Comparison of ENCODE assay signal across 9 mouse cellular contexts in the genomic region with DNA sequence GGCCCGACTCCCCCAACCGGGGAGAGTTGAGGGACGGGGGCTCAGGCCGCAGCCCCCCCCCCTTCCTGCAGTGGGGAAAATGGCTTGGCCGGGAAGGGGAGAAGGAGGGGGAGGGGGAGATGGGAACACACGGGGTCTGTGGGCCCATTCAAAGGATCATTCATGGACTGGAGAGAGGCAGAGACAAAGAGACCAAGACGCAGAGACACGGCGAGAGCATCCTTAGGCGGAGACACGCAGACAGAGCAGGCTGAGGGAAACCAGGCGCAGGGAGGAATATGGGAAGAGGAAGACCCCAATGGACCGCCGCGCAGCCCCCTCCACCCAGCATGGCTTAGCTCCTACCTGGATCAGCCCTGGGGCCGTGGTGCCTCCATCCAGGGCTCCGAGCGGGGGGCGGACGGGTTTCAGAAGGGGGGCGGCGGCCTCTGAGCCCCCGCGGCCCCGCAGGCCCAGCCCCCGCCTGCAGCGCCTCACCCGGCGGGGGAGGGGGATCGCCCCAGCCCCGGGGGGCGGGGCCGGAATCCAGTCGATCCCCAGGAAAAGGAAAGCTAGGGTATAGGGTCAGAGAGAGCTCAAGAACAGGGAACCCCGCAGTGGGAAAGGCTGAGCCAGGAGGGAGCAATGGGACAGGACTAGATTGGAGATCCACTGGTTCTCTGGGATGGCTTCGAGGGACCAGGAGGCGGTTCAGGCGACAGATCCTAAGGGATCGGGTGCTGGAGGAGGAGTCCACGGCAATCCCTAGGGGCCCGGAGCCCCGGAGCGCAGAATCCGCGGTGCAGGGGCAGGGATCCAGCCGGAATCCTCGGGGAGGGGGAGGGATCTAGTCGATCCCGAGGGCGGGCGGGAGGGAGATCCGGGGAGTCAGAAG. TPM values are rescaled to one million over a fixed set of nuclear protein-coding genes. Genes with fewer than 3 reads are reported as not detected.
DNase-seq lines count a peak whose midpoint lies in the region; ATAC-seq and TF ChIP-seq lines count a peak whose summit lies in the region.
"Had no signal": no experiment of that assay in that cellular context is flagged by ENCODE, and none has a peak within 500 bp of the region (broad histone marks: within the 10 kb centered on the region; RNA-seq: fewer than 3 reads in every experiment).

No protein-coding gene starts in this region.

- H3K4me3 ChIP-seq in cerebellum, adult 2 months (replicated peaks; ENCODE audit: insufficient read depth, low read depth, low read length): peak overlapping the region; percentile 98
- H3K4me3 ChIP-seq in hindbrain, postnatal 0 days (ENCODE audit: low read length): peak overlapping the region; percentile 72
- peak overlapping the region; percentile 81 for H3K4me3 ChIP-seq in limb, embryonic 13.5 days
- peak overlapping the region; percentile 72 for H3K4me3 ChIP-seq in neural tube, embryonic 11.5 days (ENCODE audit: low read depth, low read length)

- peaks cover 5% of the 10 kb centered on the region for H3K4me1 ChIP-seq in cerebellum, adult 2 months (ENCODE audit: control insufficient read depth, insufficient read depth, low read length)
- H3K4me1 ChIP-seq in hindbrain, postnatal 0 days (ENCODE audit: insufficient read depth, low read length): peaks cover 14% of the 10 kb centered on the region
- peaks cover 43% of the 10 kb centered on the region for H3K4me1 ChIP-seq in limb, embryonic 13.5 days
- peaks cover 26% of the 10 kb centered on the region for H3K4me1 ChIP-seq in neural tube, embryonic 11.5 days (ENCODE audit: control insufficient read depth, insufficient read depth, low read length)

- no peak for TF ChIP-seq POLR2A in cerebellum, adult 2 months (IDR thresholded peaks at IDR 0.05; ENCODE audit: borderline replicate concordance, insufficient read depth, low read length)

- TF ChIP-seq CTCF in cerebellum, adult 2 months (IDR thresholded peaks at IDR 0.05; ENCODE audit: borderline replicate concordance, insufficient read depth, low read depth, low read length): no peak
- no peak for TF ChIP-seq CTCF in hindbrain, postnatal 0 days (IDR thresholded peaks at IDR 0.05; ENCODE audit: low read depth)

- H3K4me2 ChIP-seq in hindbrain, postnatal 0 days (ENCODE audit: low read depth, low read length): peak overlapping the region; percentile 86
- H3K4me2 ChIP-seq in limb, embryonic 13.5 days (replicated peaks): peak overlapping the region; percentile 93
- peak overlapping the region; percentile 95 for H3K4me2 ChIP-seq in neural tube, embryonic 11.5 days (ENCODE audit: low read depth)

- DNase-seq in right cerebral cortex, adult 2 months (ENCODE audit: low spot score in 2 of 2): peak; percentile 48 to 60
- DNase-seq in right cerebral cortex, postnatal 36 days (ENCODE audit: low spot score in 2 of 2): no peak
- peak; percentile 36 to 81 for DNase-seq in cerebellum, adult 2 months
- DNase-seq in gastrocnemius, adult 18-20 months (ENCODE audit: low spot score): peak; percentile 36
- peak; percentile 69 for DNase-seq in hindbrain, postnatal 0 days (ENCODE audit: low spot score)
- DNase-seq in neural tube, embryonic 11.5 days (ENCODE audit: low spot score): peak; percentile 59

- H3K27me3 ChIP-seq in cerebellum, adult 2 months (ENCODE audit: control insufficient read depth, insufficient read depth, low read length): no peaks in the 10 kb centered on the region
- H3K27me3 ChIP-seq in hindbrain, postnatal 0 days (ENCODE audit: insufficient read depth, low read length): no peaks in the 10 kb centered on the region
- peaks cover 25% of the 10 kb centered on the region; the same call in 1 of the 2 replicates for H3K27me3 ChIP-seq in limb, embryonic 13.5 days
- H3K27me3 ChIP-seq in neural tube, embryonic 11.5 days (ENCODE audit: control insufficient read depth, insufficient read depth, low read length): peaks cover 5% of the 10 kb centered on the region; the same call in 1 of the 2 replicates

- H3K9ac ChIP-seq in hindbrain, postnatal 0 days (replicated peaks; ENCODE audit: low read length): peak overlapping the region; percentile 79
- H3K9ac ChIP-seq in limb, embryonic 13.5 days: peak overlapping the region; percentile 91
- peak overlapping the region; percentile 79 for H3K9ac ChIP-seq in neural tube, embryonic 11.5 days (ENCODE audit: low read length)

- ATAC-seq in hindbrain, postnatal 0 days: no peak
- no peak for ATAC-seq in limb, embryonic 13.5 days (ENCODE audit: low FRiP score, low read depth)
- ATAC-seq in neural tube, embryonic 11.5 days (ENCODE audit: insufficient read depth, low FRiP score, low TSS enrichment): peak; percentile 14; the same call in 1 of the 2 replicates
- ATAC-seq in monocyte, adult 5-6 weeks (replicated peaks; ENCODE audit: insufficient number of reproducible peaks, low FRiP score, low TSS enrichment, poor library complexity, severe bottlenecking): no peak

- H3K27ac ChIP-seq in cerebellum, adult 2 months (ENCODE audit: insufficient read depth, low read length): peak overlapping the region; percentile 86
- H3K27ac ChIP-seq in hindbrain, postnatal 0 days: peak overlapping the region; percentile 88
- H3K27ac ChIP-seq in limb, embryonic 13.5 days: peak overlapping the region; percentile 84
- peak overlapping the region; percentile 80 for H3K27ac ChIP-seq in neural tube, embryonic 11.5 days (ENCODE audit: low read depth, low read length)

- 2% methylated on average over 52 of the region's 52 CpGs for WGBS in cerebellum, adult 2 months
- 1% methylated on average over 49 of the region's 52 CpGs for WGBS in hindbrain, postnatal 0 days
- WGBS in limb, embryonic 13.5 days: under 1% methylated on average over 43 of the region's 52 CpGs
- under 1% methylated on average over 43 of the region's 52 CpGs for WGBS in neural tube, embryonic 11.5 days

- no peaks in the 10 kb centered on the region for H3K9me3 ChIP-seq in hindbrain, postnatal 0 days (ENCODE audit: low read length)
- no peaks in the 10 kb centered on the region for H3K9me3 ChIP-seq in limb, embryonic 13.5 days
- H3K9me3 ChIP-seq in neural tube, embryonic 11.5 days (ENCODE audit: control insufficient read depth, low read length): no peaks in the 10 kb centered on the region

- H3K36me3 ChIP-seq in hindbrain, postnatal 0 days (ENCODE audit: insufficient read depth, low read length): peaks cover 10% of the 10 kb centered on the region
- H3K36me3 ChIP-seq in limb, embryonic 13.5 days: peaks cover 20% of the 10 kb centered on the region
- peaks cover 2% of the 10 kb centered on the region; the same call in 1 of the 2 replicates for H3K36me3 ChIP-seq in neural tube, embryonic 11.5 days (ENCODE audit: control insufficient read depth, insufficient read depth, low read length)

RNA-seq across cellular contexts. Expression of gene Nlgn2, which starts 0.6 kb away (rescaled TPM):
- 116 and 122 TPM in 2 replicates for polyA plus RNA-seq in cerebellum, adult 2 months (2012; rRNA removed)
- total RNA-seq in gastrocnemius, adult 18-20 months (2021): 1 to 10 TPM; 1.9 to 2.9 TPM
- total RNA-seq in hindbrain, postnatal 0 days (2014; rRNA removed): 126 and 130 TPM in 2 replicates
- 20.8 and 22.3 TPM in 2 replicates for polyA plus RNA-seq in hindbrain, postnatal 0 days (2015; fragmentation: Nextera tagmentation; extraction: Ambion mirVana)
- 11.5 and 11.8 TPM in 2 replicates for polyA plus RNA-seq in limb, embryonic 13.5 days (2015; fragmentation: Nextera tagmentation; extraction: Ambion mirVana)
- 10.9 and 11.4 TPM in 2 replicates for polyA plus RNA-seq in neural tube, embryonic 11.5 days (2014; fragmentation: Nextera tagmentation; extraction: Ambion mirVana)
- 0.10 to 0.29 TPM (median 0.11 TPM) in 3 replicates for total RNA-seq in monocyte, adult 5-6 weeks (2017)

RNA-seq across cellular contexts. Expression of gene Tmem256, which starts 1.4 kb away (rescaled TPM):
- 200 and 210 TPM in 2 replicates for polyA plus RNA-seq in cerebellum, adult 2 months (2012; rRNA removed)
- 100 to 1,000 TPM; 141 to 164 TPM for total RNA-seq in gastrocnemius, adult 18-20 months (2021)
- total RNA-seq in hindbrain, postnatal 0 days (2014; rRNA removed): 119 and 153 TPM in 2 replicates
- 435 and 439 TPM in 2 replicates for polyA plus RNA-seq in hindbrain, postnatal 0 days (2015; fragmentation: Nextera tagmentation; extraction: Ambion mirVana)
- 368 and 376 TPM in 2 replicates for polyA plus RNA-seq in limb, embryonic 13.5 days (2015; fragmentation: Nextera tagmentation; extraction: Ambion mirVana)
- polyA plus RNA-seq in neural tube, embryonic 11.5 days (2014; fragmentation: Nextera tagmentation; extraction: Ambion mirVana): 289 and 296 TPM in 2 replicates
- total RNA-seq in monocyte, adult 5-6 weeks (2017): 35.3 to 85.7 TPM (median 75.7 TPM) in 3 replicates

RNA-seq across cellular contexts. Expression of gene Plscr3, which starts 9.2 kb away (rescaled TPM):
- polyA plus RNA-seq in cerebellum, adult 2 months (2012; rRNA removed): 34.2 and 36.9 TPM in 2 replicates
- 10 to 100 TPM; 10.1 to 12.7 TPM for total RNA-seq in gastrocnemius, adult 18-20 months (2021)
- 24.7 and 26.3 TPM in 2 replicates for total RNA-seq in hindbrain, postnatal 0 days (2014; rRNA removed)
- polyA plus RNA-seq in hindbrain, postnatal 0 days (2015; fragmentation: Nextera tagmentation; extraction: Ambion mirVana): 32.2 and 33.4 TPM in 2 replicates
- polyA plus RNA-seq in limb, embryonic 13.5 days (2015; fragmentation: Nextera tagmentation; extraction: Ambion mirVana): 135 and 140 TPM in 2 replicates
- 75.4 and 83.7 TPM in 2 replicates for polyA plus RNA-seq in neural tube, embryonic 11.5 days (2014; fragmentation: Nextera tagmentation; extraction: Ambion mirVana)
- 0.53 to 3.8 TPM (median 2.8 TPM) in 3 replicates for total RNA-seq in monocyte, adult 5-6 weeks (2017)

RNA-seq across cellular contexts. Expression of gene Spem1, which starts 15.0 kb away (rescaled TPM):
- polyA plus RNA-seq in cerebellum, adult 2 months (2012; rRNA removed): 1.4 TPM in 2 replicates
- not detected for total RNA-seq in gastrocnemius, adult 18-20 months (2021)
- total RNA-seq in hindbrain, postnatal 0 days (2014; rRNA removed): not detected in 2 replicates
- polyA plus RNA-seq in hindbrain, postnatal 0 days (2015; fragmentation: Nextera tagmentation; extraction: Ambion mirVana): 0.28 and 0.40 TPM in 2 replicates
- 0.18 and 0.24 TPM in 2 replicates for polyA plus RNA-seq in limb, embryonic 13.5 days (2015; fragmentation: Nextera tagmentation; extraction: Ambion mirVana)
- 0.23 TPM in 1 of 2 replicates, not detected in the other for polyA plus RNA-seq in neural tube, embryonic 11.5 days (2014; fragmentation: Nextera tagmentation; extraction: Ambion mirVana)
- not detected in 3 replicates for total RNA-seq in monocyte, adult 5-6 weeks (2017)
- total RNA-seq: common myeloid progenitor, adult 5-6 weeks had no signal

RNA-seq across cellular contexts. Expression of gene Spem2, which starts 18.7 kb away (rescaled TPM):
- polyA plus RNA-seq in cerebellum, adult 2 months (2012; rRNA removed): not detected in 2 replicates
- total RNA-seq in gastrocnemius, adult 18-20 months (2021): not detected
- not detected in 2 replicates for total RNA-seq in hindbrain, postnatal 0 days (2014; rRNA removed)
- not detected in 2 replicates for polyA plus RNA-seq in hindbrain, postnatal 0 days (2015; fragmentation: Nextera tagmentation; extraction: Ambion mirVana)
- not detected in 2 replicates for polyA plus RNA-seq in limb, embryonic 13.5 days (2015; fragmentation: Nextera tagmentation; extraction: Ambion mirVana)
- polyA plus RNA-seq in neural tube, embryonic 11.5 days (2014; fragmentation: Nextera tagmentation; extraction: Ambion mirVana): not detected in 2 replicates
- total RNA-seq in monocyte, adult 5-6 weeks (2017): 0.29 TPM in 1 of 3 replicates, not detected in the others
- total RNA-seq: common myeloid progenitor, adult 5-6 weeks had no signal

Comparison
In these comparisons a context has a peak if more than half of its experiments do, and no peak if none do; other contexts are left out.
1. DNase-seq: peak in right cerebral cortex, adult 2 months (2 of 2), cerebellum, adult 2 months (2 of 2), gastrocnemius, adult 18-20 months (single experiment), hindbrain, postnatal 0 days (single experiment) and neural tube, embryonic 11.5 days (single experiment); none in right cerebral cortex, postnatal 36 days (0 of 2).
2. Peak in every context shown above with its lines, with median percentiles within 50 percentile points of each other: H3K27ac ChIP-seq, H3K4me3 ChIP-seq, H3K4me2 ChIP-seq and H3K9ac ChIP-seq.